ENCODE assay signal across 7 mouse cellular contexts in the genomic region with DNA sequence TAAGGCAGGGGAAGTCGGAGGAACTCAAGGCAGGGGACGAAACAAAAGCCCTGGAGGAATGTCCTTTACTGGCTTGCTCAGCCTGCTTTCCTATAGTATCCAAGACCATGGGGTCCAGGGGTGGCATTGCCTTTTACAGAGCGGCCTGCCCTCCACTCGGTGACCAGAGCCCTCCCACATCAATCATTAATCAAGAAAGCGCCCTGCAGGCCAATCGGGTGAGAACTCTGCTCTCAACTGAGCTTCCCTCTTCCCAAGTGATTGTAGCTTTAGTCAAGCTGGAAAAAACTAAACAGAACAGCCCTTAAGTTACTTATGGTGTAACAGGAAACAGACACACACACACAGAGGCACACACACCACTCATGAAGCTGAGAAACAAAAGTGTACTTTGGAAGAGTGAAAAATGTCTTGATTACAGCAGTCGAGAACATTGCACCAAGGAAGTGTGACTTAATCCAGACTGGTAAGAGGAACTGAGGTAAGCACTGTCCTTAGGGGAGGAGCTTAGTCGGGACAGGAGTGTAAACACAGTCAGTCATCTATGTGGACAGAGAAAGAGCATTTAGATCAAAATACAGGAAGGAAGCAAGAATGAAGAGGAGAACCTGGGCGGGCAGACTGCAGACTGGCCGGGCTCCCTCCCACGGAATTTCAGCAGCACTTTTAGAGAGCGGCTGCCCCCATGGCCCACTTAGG.
A peak's percentile ranks its signal among the peaks of the same experiment; 100 is the strongest.
DNase-seq lines count a peak whose midpoint lies in the region; ATAC-seq and TF ChIP-seq lines count a peak whose summit lies in the region.

No protein-coding gene starts in this region.

- peak; percentile 24 to 26 for DNase-seq in B cell, adult 2 months
- DNase-seq in urinary bladder, postnatal 36 days (ENCODE audit: low spot score in 2 of 2): no peak
- no peak for DNase-seq in urinary bladder, postnatal 25 days (ENCODE audit: low spot score)

- H3K4me3 ChIP-seq in cortical plate, adult 2 months (ENCODE audit: insufficient read depth, low read length): no peak overlapping the region
- no peak overlapping the region for H3K4me3 ChIP-seq in liver, embryonic 12.5 days
- H3K4me3 ChIP-seq in small intestine, adult 2 months (ENCODE audit: low read depth, low read length): peak overlapping the region; percentile 60

- WGBS in liver, embryonic 12.5 days (ENCODE audit: insufficient replicate concordance): 34% methylated on average over 12 of the region's 12 CpGs
- WGBS in small intestine, adult 2 months: 11% methylated on average over 12 of the region's 12 CpGs

- no peaks in the 10 kb centered on the region for H3K9me3 ChIP-seq in liver, embryonic 12.5 days (replicated peaks)

- peak overlapping the region; percentile 37; the same call in 1 of the 2 replicates for H3K27ac ChIP-seq in cortical plate, adult 2 months (ENCODE audit: insufficient read depth, low read length)
- peak overlapping the region; percentile 52 for H3K27ac ChIP-seq in liver, embryonic 12.5 days
- peak overlapping the region; percentile 85 for H3K27ac ChIP-seq in small intestine, adult 2 months (ENCODE audit: insufficient read depth, low read depth, low read length)

- no peaks in the 10 kb centered on the region for H3K27me3 ChIP-seq in liver, embryonic 12.5 days (replicated peaks)
- no peaks in the 10 kb centered on the region for H3K27me3 ChIP-seq in small intestine, adult 2 months (ENCODE audit: control insufficient read depth, insufficient read depth, low read length)

- no peak overlapping the region for H3K9ac ChIP-seq in liver, embryonic 12.5 days

- TF ChIP-seq POLR2A in cortical plate, adult 2 months (IDR thresholded peaks at IDR 0.05; ENCODE audit: extremely low read depth, insufficient read depth, low read length): no peak
- TF ChIP-seq POLR2A in small intestine, adult 2 months (IDR thresholded peaks at IDR 0.05; ENCODE audit: low read depth, low read length): no peak

- peak overlapping the region; percentile 19 for H3K4me2 ChIP-seq in liver, embryonic 12.5 days

- peaks cover 12% of the 10 kb centered on the region for H3K36me3 ChIP-seq in liver, embryonic 12.5 days
- no peaks in the 10 kb centered on the region; the same call in 1 of the 2 replicates for H3K36me3 ChIP-seq in small intestine, adult 2 months (ENCODE audit: control insufficient read depth, insufficient read depth, low read length)

- no peak for TF ChIP-seq CTCF in cortical plate, adult 2 months (IDR thresholded peaks at IDR 0.05; ENCODE audit: extremely low read depth, insufficient read depth, low read length)
- TF ChIP-seq CTCF in small intestine, adult 2 months (IDR thresholded peaks at IDR 0.05; ENCODE audit: extremely low read depth, insufficient read length, insufficient replicate concordance, low read depth, low read length): no peak

- ATAC-seq in hematopoietic stem cell, adult 5-6 weeks (replicated peaks in 1 of 2; ENCODE audit: insufficient read depth in 1 of 2, low FRiP score in 2 of 2, low TSS enrichment in 1 of 2, low read depth in 1 of 2, poor library complexity in 2 of 2, severe bottlenecking in 2 of 2): peak; percentile 90 to 92
- peak; percentile 67 for ATAC-seq in liver, embryonic 12.5 days

- H3K4me1 ChIP-seq in cortical plate, adult 2 months (ENCODE audit: control insufficient read depth, insufficient read depth, low read length): peaks cover 1% of the 10 kb centered on the region; the same call in 1 of the 2 replicates
- H3K4me1 ChIP-seq in liver, embryonic 12.5 days: peaks cover 23% of the 10 kb centered on the region
- peaks cover 5% of the 10 kb centered on the region; the same call in 1 of the 2 replicates for H3K4me1 ChIP-seq in small intestine, adult 2 months (ENCODE audit: control insufficient read depth, insufficient read depth, insufficient read length, low read length)

Comparison
In these comparisons a context has a peak if more than half of its experiments do, and no peak if none do; other contexts are left out.
1. DNase-seq: peak in B cell, adult 2 months (2 of 2); none in urinary bladder, postnatal 36 days (0 of 2) and urinary bladder, postnatal 25 days (single experiment).
2. Peak in every context shown above with its lines, with median percentiles within 50 percentile points of each other: H3K27ac ChIP-seq.